Mouse (Mus musculus) spleen, adult 18-20 months (tissue): ENCODE measurements at regions not wholly inside any gene's neighbourhood (a gene's known extent, or its start where the extent isn't known, plus 50 kb on each side); places are given as distances from the start of the nearest gene placed in this dataset.

Source experiments
- DNase-seq, 2 experiments: peaks; one replicate each; pipeline ENCODE4 v3.0.0; 2022; ENCODE audit warnings: mixed read lengths in 2 of 2

DNA sequence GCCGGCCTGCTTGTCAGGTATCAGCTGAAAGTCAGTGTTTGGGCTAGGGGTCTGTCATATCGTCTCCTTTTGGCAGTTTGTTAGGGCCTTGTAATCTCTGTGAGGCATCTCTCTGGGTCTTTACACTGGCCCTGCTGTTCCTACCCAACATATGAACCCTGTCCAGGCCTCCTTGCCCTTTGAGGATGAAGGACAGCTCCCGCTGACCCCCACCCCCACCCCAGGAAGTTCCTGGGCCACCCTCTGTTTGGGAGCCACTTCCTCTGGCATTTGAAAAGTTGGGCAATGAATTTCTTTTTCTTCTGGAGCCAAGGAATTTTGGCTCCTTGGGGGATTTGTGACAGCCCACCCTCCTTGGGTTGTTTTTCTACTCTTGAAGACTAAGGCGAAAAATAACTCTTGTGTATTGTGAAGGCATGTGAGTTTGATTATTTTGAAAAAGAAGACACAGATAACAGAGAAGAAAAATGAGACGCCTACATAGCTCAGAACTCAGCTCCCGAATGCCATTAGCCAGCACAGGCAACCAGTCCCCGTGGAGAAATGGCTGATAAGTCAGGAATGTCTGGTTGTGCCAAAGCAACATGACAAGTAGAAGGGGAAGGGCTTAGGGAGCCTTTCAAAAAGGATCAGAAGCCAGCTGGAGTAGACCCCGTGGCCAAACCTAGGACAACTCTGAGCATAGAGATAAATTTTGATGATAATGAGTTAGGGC, 249.5 kb downstream of the Gm49356 start:
- DNase-seq: no peak

DNA sequence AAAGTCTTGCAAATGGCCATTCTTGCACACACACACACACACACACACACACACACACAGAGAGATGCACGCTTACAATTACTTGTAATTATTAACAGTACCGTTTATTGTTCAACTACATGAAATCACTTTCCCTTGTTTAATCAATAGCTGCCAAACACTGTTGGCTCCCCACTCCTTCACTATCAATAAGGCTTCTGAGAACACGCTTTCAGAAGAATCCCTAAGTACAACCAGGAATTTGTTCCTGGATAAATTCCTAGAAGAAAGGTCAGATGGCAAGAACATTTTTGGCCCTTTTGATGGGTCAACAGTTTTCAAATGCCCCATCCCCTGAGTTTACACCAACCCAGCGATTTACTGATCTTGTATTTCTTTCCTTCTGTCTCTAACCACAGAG, 252.5 kb downstream of the Gm49356 start:
- DNase-seq: no peak

DNA sequence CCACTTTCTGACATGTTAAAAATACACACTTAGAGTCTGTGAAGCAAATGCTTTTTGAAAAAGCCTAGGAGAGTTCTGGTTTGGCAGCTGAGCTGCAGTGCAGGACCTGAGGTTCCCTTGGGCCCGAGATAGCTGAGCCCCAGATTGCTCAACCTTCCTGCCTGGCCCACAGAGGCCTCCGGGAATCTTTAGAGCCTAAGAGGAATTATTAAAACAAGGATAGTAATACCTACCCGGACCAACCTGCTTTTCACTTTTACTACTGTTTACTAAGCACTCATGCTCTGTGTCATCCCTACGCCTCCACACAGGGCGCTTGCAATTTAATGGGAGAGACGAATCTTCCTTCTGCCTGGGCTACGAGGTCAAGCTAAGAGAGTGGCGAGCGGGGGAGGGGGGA, 253.4 kb downstream of the Gm49356 start:
- DNase-seq: no peak

DNA sequence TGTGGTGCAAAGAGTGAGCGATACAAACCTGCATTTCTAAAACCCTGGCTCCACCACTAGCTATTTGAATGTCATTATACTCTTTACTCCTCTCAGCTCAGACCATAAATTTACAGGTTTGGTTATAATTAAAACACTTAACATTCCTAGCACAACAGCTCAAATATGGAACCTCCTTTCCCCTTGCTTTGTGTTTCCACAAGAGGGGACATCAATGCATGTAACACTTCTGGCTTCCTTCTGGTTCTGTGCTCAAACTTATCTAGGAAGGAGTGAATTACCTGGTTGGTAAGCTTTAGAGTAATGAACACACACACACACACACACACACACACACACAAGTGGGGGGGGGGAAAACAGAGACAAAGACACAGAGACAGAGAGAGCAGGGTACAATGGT, 254.8 kb downstream of the Gm49356 start:
- DNase-seq: no peak

DNA sequence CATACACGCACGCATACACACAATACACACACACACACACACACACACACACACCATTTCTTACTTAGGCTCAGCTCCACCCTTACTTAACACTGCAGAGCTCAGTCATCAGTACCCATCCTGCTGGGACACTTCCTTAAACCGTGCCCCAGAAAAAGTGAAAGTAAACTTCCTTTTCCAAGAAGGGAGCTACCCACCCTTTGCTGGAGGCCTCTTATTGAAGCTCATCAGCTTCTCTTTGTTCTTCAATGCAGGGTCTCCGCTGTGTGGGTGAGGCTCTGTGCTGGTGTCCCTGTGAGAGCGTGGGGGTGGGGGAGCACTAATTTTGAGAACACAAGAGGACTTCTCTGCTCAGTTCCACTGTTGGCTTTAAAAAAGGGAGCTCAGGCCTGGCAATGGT, 256.6 kb downstream of the Gm49356 start:
- no peak for DNase-seq

DNA sequence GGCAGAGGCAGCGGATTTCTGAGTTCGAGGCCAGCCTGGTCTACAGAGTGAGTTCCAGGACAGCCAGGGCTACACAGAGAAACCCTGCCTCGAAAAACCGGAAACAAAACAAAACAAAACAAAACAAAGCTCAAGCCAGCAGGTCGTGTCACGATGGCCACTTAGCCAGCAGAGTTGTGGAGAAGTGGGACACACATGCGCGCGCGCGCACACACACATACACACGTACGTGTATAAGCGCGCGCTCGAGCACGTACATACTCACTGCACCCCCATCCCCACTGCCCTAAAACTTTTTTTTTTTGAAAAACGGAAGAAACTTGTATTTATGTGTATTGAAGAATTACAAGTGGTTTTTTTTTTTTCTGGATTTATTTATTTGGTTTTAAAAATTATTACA, 257.0 kb downstream of the Gm49356 start:
- no peak for DNase-seq

DNA sequence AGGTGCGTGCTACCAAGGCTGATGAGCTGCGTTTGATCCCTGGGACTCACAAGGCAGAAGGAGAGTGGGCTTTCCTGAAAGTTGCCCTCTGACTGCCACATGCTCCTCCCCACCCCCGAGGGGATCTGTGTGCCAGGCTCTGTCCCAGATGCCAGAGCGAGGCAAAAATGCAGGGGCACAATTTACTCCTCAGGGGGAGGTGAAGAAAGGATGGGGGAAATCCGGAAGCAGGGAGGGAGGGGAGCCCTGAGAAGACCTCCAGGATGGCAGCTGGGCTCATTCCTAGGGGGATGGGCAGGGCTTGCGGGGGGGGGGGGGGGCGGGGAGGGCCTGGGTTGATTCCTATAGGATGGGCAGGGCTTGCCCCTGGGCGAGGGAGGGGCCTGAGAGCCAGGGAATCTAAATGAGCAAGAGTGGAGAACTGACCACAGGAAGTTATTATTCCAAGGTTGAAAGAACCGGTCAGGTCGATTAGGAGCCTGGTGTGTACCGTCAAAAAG, 257.5 kb downstream of the Gm49356 start:
- DNase-seq: no peak

DNA sequence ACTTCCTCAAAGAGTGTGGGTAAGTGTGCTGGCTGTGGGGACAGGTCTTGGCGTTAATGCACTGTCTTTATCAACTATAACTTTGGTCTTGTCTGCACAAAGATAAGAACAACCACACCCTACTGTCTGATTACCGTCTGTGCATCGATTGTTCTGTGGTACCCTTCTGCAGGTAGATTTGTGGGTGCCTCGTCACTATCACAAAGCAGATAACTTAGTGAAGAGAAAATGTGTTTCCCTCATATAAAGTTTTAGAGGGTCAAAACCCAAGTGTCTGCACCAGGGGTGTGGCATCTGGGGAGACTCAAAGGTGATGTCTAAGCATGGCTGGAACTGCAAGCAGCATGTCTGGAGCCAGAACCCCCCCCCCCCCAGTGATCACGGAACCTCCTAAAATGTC, 259.4 kb downstream of the Gm49356 start:
- DNase-seq: no peak

DNA sequence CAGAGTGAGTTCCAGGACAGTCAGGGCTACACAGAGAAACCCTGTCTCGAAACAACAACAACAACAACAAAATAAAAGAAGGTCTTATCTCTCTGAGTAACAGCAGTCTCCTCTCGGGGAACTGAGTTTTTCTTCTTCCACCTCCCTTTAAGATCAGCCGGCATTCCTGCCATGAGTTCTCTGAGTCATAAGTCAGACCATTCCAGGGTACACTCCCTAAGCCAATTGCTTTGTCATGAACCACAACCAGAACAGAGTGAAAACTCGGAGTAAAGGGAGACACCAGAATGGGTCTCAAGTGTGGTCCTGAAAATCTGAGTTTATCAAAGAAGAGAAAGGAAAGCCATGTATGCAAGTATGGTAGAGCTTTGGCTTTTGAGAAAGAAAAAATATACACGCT, 262.4 kb downstream of the Gm49356 start:
- no peak for DNase-seq

DNA sequence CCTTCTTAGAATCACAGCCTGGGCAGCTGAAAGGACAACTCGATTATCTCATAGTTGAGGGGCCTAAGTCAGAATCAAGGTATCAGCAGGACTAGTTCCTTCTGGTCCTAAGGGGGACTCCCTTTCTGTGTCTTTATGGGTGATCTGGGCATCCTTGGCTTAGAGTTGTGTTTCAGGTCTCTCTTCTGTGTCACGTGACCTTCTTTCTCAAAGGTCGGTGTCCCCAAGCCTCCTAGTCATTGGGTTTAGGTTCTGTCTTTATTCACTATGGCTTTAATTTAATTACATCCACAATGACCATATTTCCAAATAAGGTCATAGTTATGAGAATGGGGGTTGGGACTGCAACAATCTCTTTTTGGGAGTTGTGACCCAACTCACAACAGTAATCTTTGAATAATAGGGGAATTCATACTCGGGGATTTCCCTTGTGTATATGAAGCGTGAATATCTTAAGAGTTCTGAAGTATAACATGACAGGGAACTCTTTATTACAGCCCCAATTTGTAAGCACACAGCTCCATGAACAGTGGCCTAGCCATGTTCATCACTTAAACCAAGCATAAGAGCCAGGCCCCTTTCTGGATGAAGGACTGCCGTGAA, 263.8 kb downstream of the Gm49356 start:
- no peak for DNase-seq

DNA sequence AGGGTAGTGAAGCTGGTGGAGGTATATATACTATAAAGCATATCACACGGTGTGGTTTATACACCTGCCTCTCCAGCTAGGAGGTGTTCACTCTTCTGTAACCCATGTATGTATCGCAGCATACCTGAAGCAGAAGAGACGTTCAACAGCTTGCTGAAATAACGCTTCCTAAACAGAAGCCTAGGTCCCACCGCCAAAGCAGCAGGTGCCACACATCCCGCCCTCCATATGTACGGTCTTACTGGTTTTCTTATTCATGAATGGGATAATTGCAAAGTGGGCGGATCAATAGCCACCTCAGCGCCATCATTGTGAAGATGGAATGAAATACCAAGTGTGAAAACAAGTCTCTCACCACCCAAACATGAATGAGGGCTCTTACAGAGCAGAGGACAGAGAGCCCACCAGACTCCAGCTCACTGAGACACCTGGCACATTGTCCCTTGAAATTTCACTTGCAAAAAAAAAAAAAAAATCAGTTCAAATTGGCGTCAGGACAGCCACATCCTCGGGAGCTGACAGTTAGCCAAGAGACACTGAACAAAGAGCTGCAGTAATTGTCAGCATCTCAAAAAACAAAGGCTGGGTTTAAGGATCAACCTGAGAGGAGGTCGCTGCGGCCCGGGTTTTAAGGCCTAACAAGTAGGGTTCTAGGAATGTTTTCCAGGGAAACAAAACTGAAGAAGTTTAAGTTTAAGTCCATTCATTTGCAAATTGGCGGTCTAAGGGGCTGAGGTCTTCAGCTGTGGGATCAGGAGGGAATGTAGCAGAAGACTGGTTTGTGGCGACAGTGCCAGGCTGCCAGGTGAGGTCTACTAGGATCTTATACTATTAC, 264.5 kb downstream of the Gm49356 start:
- no peak for DNase-seq

DNA sequence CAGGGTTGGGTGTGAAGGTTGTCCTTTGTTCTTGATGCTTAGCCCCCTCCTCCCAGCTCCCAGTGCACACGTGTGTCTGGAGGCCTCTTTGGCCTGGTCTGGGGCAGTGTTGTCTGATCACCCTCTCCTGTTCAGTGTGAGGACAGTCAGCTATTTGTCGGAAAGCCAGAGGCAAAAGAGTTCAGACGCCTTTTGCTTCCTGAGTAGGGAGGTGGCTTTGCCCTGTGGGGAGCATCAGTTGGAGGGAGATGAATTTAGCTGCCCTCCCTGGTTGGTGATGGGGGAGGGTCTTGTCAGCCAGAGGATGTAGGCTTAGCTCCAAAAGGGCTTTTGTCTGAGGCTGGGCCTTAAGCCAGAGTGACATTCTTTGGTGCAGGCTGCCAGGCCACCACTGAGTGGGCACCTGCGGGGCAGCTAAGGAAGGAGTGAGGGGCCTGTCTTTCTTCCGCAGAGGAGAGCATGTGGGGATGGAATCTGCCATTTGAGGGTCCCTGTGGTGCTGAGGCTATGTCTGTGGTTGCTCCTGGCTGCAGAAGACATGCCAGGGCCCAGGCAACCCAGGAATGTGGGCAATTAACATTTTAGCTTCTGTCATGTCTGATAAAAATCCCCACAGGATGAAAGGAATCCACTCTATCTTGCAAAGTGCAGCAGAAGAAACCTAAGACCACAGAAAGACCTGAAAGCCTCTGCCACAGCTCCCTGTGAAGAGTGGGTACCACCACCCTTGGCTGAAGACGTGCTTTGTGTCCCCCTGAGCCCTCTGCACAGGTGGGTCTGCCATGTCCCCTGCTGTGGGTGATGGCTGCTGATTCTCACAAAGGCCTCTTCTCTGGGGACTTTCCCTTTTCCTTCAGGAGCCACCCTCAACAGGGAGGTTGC, 265.6 kb downstream of the Gm49356 start:
- DNase-seq: no peak

DNA sequence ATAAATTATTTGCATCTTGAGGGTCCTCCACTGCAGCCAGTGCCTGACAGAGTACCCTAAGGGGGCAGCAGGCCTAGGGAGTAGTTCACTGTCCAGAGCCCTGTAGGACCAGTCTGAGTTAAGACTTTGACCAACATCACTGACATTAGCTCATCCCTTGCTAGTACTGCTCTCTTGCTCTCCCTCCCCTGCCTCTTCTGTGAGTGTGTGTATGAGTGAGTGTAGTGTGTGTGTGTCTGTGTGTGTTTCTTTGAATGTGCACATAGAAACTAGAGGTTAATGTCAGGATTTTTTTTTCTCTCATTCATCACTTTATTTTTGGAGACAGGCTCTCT, 266.2 kb downstream of the Gm49356 start:
- DNase-seq: no peak

DNA sequence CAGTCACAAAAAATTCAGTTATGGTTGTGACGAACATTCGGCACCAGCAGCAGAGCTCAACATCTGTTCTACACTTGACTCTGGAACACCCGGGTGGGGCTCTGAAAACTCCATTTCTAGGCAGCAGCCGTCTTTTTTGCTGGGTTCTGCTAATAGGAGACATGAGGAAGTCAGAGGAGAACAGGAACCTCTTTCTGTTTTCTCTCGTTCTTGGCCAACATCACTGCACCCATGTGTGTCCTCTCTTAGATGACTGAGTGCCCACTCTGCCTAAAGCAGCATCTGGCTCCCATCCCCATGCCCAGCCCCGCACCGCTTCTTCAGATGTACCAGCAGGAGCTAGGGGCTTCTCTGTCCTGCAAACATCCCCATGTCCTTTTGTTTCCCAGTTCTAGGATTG, 267.2 kb downstream of the Gm49356 start:
- no peak for DNase-seq

DNA sequence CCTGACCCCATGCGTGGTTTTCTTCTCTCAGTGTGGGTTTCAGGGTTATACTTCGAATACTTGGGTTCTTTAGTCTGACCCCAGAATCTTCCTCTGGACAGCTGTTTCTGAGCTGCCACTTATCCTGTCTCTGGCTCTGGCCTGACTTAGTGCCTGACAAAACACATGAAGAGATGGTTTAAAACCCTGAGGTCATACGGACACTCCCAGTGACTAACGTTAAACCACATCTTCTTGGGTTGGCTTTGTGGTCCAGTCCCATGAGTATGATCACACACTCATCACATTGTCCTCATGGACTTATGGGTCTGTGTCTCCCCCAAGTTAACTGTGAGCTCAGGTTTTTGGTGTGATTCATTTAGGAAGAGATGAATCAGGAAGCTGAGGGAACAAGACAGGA, 269.7 kb downstream of the Gm49356 start:
- no peak for DNase-seq

DNA sequence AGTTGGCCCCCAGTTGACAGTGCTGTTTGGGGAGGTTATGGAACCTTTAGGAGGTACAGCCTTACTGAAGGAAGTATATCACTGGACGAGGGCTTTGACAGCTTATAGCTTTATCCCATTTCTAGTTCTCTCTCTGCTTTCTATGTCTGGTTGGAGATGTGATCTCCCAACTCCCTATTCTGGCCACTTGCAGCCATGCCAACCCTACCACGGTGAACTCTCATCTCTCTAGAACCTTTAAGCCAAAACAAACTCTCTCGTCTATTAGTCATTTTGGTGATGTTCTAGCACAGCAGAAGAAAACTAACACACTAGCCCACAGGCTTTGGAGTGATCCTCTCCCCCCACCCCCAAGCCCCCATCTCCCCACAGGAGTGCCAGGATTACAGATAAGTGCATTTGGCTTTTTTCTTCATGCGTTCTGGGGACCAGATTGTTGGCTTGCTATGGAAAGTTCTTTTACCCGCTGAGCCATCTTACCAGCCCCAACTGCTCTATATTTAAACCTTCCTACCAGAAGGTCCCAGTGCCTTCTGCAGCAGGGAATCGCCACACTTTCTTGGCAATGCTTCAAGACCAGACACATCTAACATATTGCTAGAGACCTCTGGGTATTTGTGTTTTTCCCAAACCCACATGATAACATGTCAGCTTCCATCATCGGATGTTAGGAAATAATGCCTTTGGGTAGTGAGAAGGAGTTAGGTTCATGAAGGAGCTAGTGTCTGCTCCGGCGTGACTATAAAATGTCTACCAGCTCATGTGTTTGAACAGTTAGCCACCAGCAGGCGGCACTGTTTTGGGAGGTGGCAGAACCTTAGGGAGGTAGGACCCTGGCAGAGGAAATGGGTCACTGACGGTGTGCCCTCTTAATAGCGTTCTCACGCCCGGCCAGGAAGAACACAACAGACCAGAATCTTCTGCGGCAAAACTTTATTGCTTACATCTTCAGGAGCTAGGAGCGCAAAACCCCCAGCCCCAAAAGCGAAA, 272.1 kb downstream of the Gm49356 start:
- no peak for DNase-seq

DNA sequence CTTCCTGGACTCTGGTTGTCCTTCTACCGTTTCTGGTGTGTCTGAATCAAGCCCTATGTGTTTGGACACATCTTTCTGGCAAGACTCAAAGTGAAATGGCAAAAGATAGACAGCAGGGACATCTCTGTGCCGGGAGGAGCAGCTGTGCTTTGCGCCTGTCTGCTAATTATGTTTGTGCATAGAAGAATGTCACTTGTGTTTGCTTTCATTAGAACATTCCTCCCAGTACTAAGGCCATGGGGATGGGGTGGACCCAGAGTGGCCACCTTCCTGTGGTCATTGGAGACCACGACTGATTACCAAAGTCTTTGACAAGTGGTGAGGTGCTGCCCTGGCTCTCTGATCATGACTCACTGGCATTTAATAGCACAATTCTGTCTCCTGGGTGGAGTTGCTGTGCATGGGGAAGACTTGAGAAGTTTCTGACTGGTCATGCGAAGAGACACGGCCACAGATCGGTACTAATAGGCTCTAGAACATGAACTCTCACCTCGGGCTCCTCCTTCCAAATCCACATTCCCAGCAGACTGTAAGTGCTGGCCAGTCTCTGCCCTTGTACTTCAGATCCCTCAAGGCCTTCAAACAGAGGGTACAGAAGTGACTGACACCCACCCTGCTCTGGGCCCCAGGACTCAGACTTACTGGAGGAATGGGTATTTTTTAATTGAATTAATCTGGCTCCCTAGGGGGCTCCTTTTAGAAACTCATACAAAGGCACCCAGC, 279.0 kb downstream of the Gm49356 start:
- no peak for DNase-seq

DNA sequence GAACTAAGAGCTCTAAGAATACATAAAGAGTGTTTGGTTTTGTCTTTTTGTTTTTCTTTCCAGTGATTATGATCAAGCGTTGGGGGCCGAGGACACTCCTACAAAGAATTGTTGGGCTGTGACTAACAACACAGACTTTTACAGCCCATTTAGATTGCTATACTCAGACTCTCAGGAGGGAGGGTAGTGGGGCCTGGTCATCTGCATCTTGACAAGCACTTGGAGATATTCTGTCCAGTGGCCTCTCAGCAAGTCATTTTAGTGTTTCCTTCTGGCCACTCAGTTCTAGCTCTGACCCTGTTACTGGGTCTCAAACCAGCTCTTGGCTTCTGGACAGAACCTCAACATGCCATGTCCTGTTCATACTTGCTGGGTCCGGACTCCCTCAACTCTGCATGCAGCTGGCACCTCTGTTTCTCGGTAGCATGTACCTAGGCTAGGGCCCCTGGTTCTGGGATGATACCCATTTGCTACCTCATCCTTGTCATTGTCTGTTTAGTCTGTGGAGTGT, 279.6 kb downstream of the Gm49356 start:
- no peak for DNase-seq

DNA sequence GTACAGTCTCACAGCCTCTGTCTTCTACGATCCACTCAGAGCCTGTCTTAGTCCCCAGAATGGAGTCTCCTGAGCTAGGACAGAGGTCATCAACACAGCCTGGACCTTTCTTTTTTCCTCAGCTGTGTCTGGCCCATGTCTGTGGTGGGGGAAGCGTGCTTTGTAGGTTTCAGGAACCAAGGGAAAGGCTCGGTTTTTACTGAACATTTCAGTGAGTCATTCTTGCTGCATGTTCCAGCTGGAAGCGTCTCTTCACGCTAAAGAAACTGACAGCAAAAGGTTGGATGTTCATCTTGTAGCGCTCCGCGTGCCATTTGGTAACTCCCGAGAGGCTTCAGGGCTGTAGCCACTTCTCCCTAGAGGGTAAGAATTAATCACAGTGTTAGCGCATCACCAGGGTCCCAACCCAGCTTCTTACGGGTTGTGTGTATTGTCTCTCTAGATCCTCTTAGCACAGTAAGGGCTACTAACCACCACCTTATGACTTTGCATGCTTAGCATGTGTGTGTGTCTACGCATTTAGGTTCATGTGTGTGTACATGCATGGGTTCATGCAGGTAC, 280.2 kb downstream of the Gm49356 start:
- DNase-seq: no peak

DNA sequence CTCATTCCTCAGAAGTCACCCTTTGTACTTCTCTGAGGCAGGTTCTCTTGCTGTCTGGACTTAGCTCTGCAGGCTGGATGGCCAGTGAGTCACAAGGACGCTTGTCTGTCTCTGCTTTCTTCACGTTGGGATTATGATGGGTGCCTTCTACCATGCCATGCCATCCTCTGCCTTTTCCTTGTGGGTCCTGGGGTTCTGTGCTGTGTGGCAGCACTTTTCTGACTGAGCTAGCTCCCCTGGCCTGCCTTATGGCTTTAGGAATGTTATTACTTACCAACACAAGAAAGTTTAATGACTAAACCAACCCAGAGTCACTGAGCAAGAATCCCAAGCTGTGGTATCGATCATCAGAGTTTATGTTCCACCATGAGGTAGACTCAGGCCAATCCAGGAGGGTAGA, 280.7 kb downstream of the Gm49356 start:
- DNase-seq: no peak
